Mouse (Mus musculus) megakaryocyte-erythroid progenitor cell, adult 5-6 weeks (primary cell): Measurements from ENCODE around the gene Rrp1. TPM values are rescaled to one million over a fixed set of nuclear protein-coding genes. Genes with fewer than 3 reads are reported as not detected.

Experiments used
- ATAC-seq: replicated peaks from 2 replicates; pipeline ENCODE4 v1.8.0; 2016; ENCODE audit warnings: mild to moderate bottlenecking, inconsistent platforms; ENCODE audit not compliant: severe bottlenecking, poor library complexity, low FRiP score, low TSS enrichment
- total RNA-seq, 2 experiments: library from RNA; stranded (forward) in 1 of 2; stranded (reverse) in 1 of 2; fragments of 200-1000, 215-1000 nt in 1 of 2; fragments of >200 nt in 1 of 2; fragmentation: Nextera tagmentation in 1 of 2; gene quantifications; 2 replicates each; pipeline ENCODE4 v1.2.3; 2014 to 2017

Rrp1 gene
- total RNA-seq (2014; fragmentation: Nextera tagmentation) (202 and 217 TPM in 2 replicates), total RNA-seq (2017) (450 and 532 TPM in 2 replicates)

GRCm38 (mm10) chr10:78412319-78413151 is at the start of gene Rrp1:
TSS of gene Rrp1 (minus strand) at chr10:78413043.
- peak; percentile 97 for ATAC-seq

- ATAC-seq, result no peak
Measured at GRCm38 (mm10) chr10:78461767-78462166, 48.9 kb upstream of the Rrp1 start.

- no peak for ATAC-seq
Measured at GRCm38 (mm10) chr10:78460463-78460862, 47.6 kb upstream of the Rrp1 start.

- peak; percentile 8; the same call in 1 of the 2 replicates for ATAC-seq
Measured at GRCm38 (mm10) chr10:78458348-78459111, 45.7 kb upstream of the Rrp1 start.

GRCm38 (mm10) chr10:78457495-78458347 is 44.9 kb upstream of the Rrp1 start:
- ATAC-seq, result peak; percentile 88

- no peak for ATAC-seq
Measured at GRCm38 (mm10) chr10:78456696-78457095, 43.9 kb upstream of the Rrp1 start.

- ATAC-seq, result no peak
Measured at GRCm38 (mm10) chr10:78452641-78453040, 39.8 kb upstream of the Rrp1 start.

- ATAC-seq, result no peak
Measured at GRCm38 (mm10) chr10:78450761-78451160, 37.9 kb upstream of the Rrp1 start.

GRCm38 (mm10) chr10:78447396-78447795 is 34.6 kb upstream of the Rrp1 start:
- no peak for ATAC-seq

- no peak for ATAC-seq
Measured at GRCm38 (mm10) chr10:78446195-78446594, 33.4 kb upstream of the Rrp1 start.

GRCm38 (mm10) chr10:78442292-78442691 is 29.4 kb upstream of the Rrp1 start:
- no peak for ATAC-seq

- ATAC-seq, result no peak
Measured at GRCm38 (mm10) chr10:78441606-78442005, 28.8 kb upstream of the Rrp1 start.

GRCm38 (mm10) chr10:78440812-78441211 is 28.0 kb upstream of the Rrp1 start:
- ATAC-seq, result peak; percentile 42

- ATAC-seq, result no peak
Measured at GRCm38 (mm10) chr10:78439990-78440389, 27.1 kb upstream of the Rrp1 start.

- 0 out of 2 replicates have a peak, but pooled peaks have one; percentile 12 for ATAC-seq
Measured at GRCm38 (mm10) chr10:78439550-78439949, 26.7 kb upstream of the Rrp1 start.

GRCm38 (mm10) chr10:78438094-78438493 is 25.3 kb upstream of the Rrp1 start:
- peak; percentile 71 for ATAC-seq

- no peak for ATAC-seq
Measured at GRCm38 (mm10) chr10:78432853-78433252, 20.0 kb upstream of the Rrp1 start.

- ATAC-seq, result peak; percentile 60
Measured at GRCm38 (mm10) chr10:78429776-78430175, 16.9 kb upstream of the Rrp1 start.

- no peak for ATAC-seq
Measured at GRCm38 (mm10) chr10:78429180-78429579, 16.3 kb upstream of the Rrp1 start.

GRCm38 (mm10) chr10:78428070-78428469 is 15.2 kb upstream of the Rrp1 start:
- no peak for ATAC-seq
